Mouse (Mus musculus): Measurements from ENCODE around the gene Plekhm2. TPM values are rescaled to one million over a fixed set of nuclear protein-coding genes. Genes with fewer than 3 reads are reported as not detected.

Gene Plekhm2
- polyA plus RNA-seq, 1 experiment: 15.1 TPM

GRCm38 (mm10) chr4:141603921-141604320 is 60.8 kb downstream of the Plekhm2 start:
- Histone ChIP-seq H3K9ac (ENCODE audit: low read depth, poor library complexity, severe bottlenecking) (no peak overlapping the region), H3K36me3 (ENCODE audit: control insufficient read depth, insufficient read depth, low read length, poor library complexity, severe bottlenecking) (no peaks in the 10 kb centered on the region), H3K27ac (ENCODE audit: insufficient read depth, low read length) (no peak overlapping the region), H3K4me3 (ENCODE audit: low read depth, low read length) (no peak overlapping the region), H3K27me3 (ENCODE audit: control insufficient read depth, insufficient read depth, low read length, poor library complexity, severe bottlenecking) (no peaks in the 10 kb centered on the region), H3K4me1 (ENCODE audit: control insufficient read depth, insufficient read depth, low read length) (peaks cover 10% of the 10 kb centered on the region), H3K9me3 (replicated peaks; ENCODE audit: control insufficient read depth, insufficient read depth, low read length, poor library complexity, severe bottlenecking) (no peaks in the 10 kb centered on the region)
- TF ChIP-seq POLR2A (IDR thresholded peaks at IDR 0.05; ENCODE audit: insufficient read depth, low read length): no peak
- no peak for TF ChIP-seq CTCF (IDR thresholded peaks at IDR 0.05; ENCODE audit: low read depth, low read length)
- no peak for TF ChIP-seq EP300 (IDR thresholded peaks at IDR 0.05; ENCODE audit: insufficient read depth, low read depth, low read length)

DNA sequence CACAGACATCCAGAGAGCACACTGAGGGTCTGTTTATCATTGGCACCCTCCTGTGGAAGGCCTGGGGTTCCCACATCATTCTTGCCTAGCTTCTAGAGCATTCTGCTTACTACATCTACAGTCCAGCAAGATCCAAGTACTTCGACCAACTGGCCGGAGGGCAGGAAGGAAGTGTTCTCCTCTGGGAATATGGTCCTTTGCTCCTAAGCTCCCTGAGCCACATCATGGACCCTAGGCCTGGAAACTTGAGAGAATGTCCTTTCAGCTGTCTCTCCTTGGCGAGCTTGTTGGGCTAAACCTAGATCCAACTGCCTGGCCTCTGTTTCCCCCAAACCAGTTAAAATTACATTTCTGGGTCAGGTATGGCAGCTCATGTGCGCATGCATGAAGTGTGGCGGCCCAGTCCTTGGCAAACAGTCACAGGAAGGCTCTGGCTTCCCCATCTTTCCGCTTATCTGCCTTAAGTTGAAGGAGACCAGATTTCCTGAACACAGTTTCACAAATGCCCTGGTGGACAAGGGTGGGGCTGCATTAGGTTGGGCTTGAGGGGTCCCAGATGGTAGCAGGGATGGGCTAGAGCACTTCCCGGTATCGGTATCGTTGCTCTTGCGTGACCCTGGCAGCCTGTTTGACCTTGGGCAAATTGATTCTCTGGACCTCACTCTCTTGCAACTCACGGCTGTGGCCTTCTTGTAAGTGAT is 62.0 kb downstream of the Plekhm2 start:
- Histone ChIP-seq H3K9me3 (replicated peaks; ENCODE audit: control insufficient read depth, insufficient read depth, low read length, poor library complexity, severe bottlenecking) (no peaks in the 10 kb centered on the region), H3K4me3 (ENCODE audit: low read depth, low read length) (no peak overlapping the region), H3K27me3 (ENCODE audit: control insufficient read depth, insufficient read depth, low read length, poor library complexity, severe bottlenecking) (no peaks in the 10 kb centered on the region), H3K4me1 (ENCODE audit: control insufficient read depth, insufficient read depth, low read length) (peaks cover 10% of the 10 kb centered on the region), H3K9ac (ENCODE audit: low read depth, poor library complexity, severe bottlenecking) (no peak overlapping the region), H3K27ac (ENCODE audit: insufficient read depth, low read length) (no peak overlapping the region), H3K36me3 (ENCODE audit: control insufficient read depth, insufficient read depth, low read length, poor library complexity, severe bottlenecking) (no peaks in the 10 kb centered on the region)
- TF ChIP-seq EP300 (IDR thresholded peaks at IDR 0.05; ENCODE audit: insufficient read depth, low read depth, low read length) (peak; percentile 58; the same call in 1 of the 2 replicates), POLR2A (IDR thresholded peaks at IDR 0.05; ENCODE audit: insufficient read depth, low read length) (no peak)

GRCm38 (mm10) chr4:141601148-141601862 is 63.4 kb downstream of the Plekhm2 start:
- no peak overlapping the region for H3K9ac ChIP-seq (ENCODE audit: low read depth, poor library complexity, severe bottlenecking)
- no peak overlapping the region for H3K27ac ChIP-seq (ENCODE audit: insufficient read depth, low read length)
- no peaks in the 10 kb centered on the region for H3K36me3 ChIP-seq (ENCODE audit: control insufficient read depth, insufficient read depth, low read length, poor library complexity, severe bottlenecking)
- no peaks in the 10 kb centered on the region for H3K9me3 ChIP-seq (replicated peaks; ENCODE audit: control insufficient read depth, insufficient read depth, low read length, poor library complexity, severe bottlenecking)
- H3K4me3 ChIP-seq (ENCODE audit: low read depth, low read length): no peak overlapping the region
- H3K27me3 ChIP-seq (ENCODE audit: control insufficient read depth, insufficient read depth, low read length, poor library complexity, severe bottlenecking): no peaks in the 10 kb centered on the region
- TF ChIP-seq CTCF (IDR thresholded peaks at IDR 0.05; ENCODE audit: low read depth, low read length) (peak; percentile 6), EP300 (IDR thresholded peaks at IDR 0.05; ENCODE audit: insufficient read depth, low read depth, low read length) (no peak), POLR2A (IDR thresholded peaks at IDR 0.05; ENCODE audit: insufficient read depth, low read length) (no peak)
- H3K4me1 ChIP-seq (ENCODE audit: control insufficient read depth, insufficient read depth, low read length): peaks cover 12% of the 10 kb centered on the region

GRCm38 (mm10) chr4:141600364-141600763 is 64.3 kb downstream of the Plekhm2 start:
- Histone ChIP-seq H3K9me3 (replicated peaks; ENCODE audit: control insufficient read depth, insufficient read depth, low read length, poor library complexity, severe bottlenecking) (no peaks in the 10 kb centered on the region), H3K4me1 (ENCODE audit: control insufficient read depth, insufficient read depth, low read length) (peaks cover 12% of the 10 kb centered on the region), H3K36me3 (ENCODE audit: control insufficient read depth, insufficient read depth, low read length, poor library complexity, severe bottlenecking) (no peaks in the 10 kb centered on the region), H3K27ac (ENCODE audit: insufficient read depth, low read length) (peak overlapping the region; percentile 42), H3K9ac (ENCODE audit: low read depth, poor library complexity, severe bottlenecking) (no peak overlapping the region), H3K4me3 (ENCODE audit: low read depth, low read length) (0 out of 2 replicates have a peak overlapping the region, but pooled peaks have one; percentile 1), H3K27me3 (ENCODE audit: control insufficient read depth, insufficient read depth, low read length, poor library complexity, severe bottlenecking) (no peaks in the 10 kb centered on the region)
- TF ChIP-seq CTCF (IDR thresholded peaks at IDR 0.05; ENCODE audit: low read depth, low read length): no peak
- no peak for TF ChIP-seq POLR2A (IDR thresholded peaks at IDR 0.05; ENCODE audit: insufficient read depth, low read length)
- TF ChIP-seq EP300 (IDR thresholded peaks at IDR 0.05; ENCODE audit: insufficient read depth, low read depth, low read length): no peak

DNA sequence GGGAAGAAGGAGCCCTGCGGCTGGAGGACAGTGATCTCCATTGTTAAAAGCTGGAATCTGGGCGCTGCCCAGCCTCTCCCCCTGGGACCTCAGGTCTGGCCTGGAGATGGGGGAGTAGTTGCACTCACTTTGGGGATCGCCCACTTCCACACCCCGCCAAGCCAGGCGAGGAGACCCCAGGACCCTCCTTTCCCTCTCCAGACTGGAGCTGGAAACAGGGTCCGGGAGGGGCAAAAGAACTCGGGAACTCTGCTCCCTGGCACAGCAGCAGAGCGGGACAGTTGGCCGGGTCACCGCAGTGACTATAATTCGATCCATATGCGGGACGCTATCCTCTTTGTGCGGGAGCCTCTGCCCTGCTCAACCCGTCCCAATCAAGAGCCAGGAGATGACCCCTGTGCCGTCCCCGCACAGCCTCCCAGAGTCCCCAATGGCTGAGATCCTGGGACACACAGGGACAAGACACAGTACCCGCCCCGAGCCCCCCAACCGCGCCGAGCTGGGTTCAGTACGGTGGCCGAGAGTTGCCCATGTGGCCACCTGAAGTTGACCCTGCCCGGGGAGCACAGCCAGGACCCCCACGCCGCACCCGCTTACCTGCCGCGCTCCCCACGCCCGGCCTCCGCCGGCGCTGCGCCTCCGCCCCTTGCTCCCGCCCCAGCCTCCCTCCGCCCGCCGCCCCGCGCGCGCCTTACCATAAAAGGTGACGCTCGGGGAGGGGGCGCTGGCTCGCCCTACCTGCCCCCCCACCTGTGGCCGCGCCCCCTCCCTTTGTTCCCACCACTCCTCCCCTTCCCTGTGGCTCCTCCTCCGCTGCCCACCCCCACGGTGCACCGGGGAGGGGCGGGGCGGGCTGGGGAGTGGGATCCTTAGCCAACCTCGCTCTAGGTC is 65.2 kb downstream of the Plekhm2 start:
- Histone ChIP-seq H3K4me1 (ENCODE audit: control insufficient read depth, insufficient read depth, low read length) (peaks cover 12% of the 10 kb centered on the region), H3K36me3 (ENCODE audit: control insufficient read depth, insufficient read depth, low read length, poor library complexity, severe bottlenecking) (peaks cover 8% of the 10 kb centered on the region; the same call in 1 of the 2 replicates), H3K27me3 (ENCODE audit: control insufficient read depth, insufficient read depth, low read length, poor library complexity, severe bottlenecking) (no peaks in the 10 kb centered on the region), H3K4me3 (ENCODE audit: low read depth, low read length) (peak overlapping the region; percentile 84), H3K9ac (ENCODE audit: low read depth, poor library complexity, severe bottlenecking) (peak overlapping the region; percentile 87), H3K9me3 (replicated peaks; ENCODE audit: control insufficient read depth, insufficient read depth, low read length, poor library complexity, severe bottlenecking) (no peaks in the 10 kb centered on the region), H3K27ac (ENCODE audit: insufficient read depth, low read length) (peak overlapping the region; percentile 98)
- TF ChIP-seq EP300 (IDR thresholded peaks at IDR 0.05; ENCODE audit: insufficient read depth, low read depth, low read length) (peak; percentile 95), POLR2A (IDR thresholded peaks at IDR 0.05; ENCODE audit: insufficient read depth, low read length) (no peak)

Data from ES-Bruce4 (cell line).